Mouse (Mus musculus) embryonic fibroblast, embryonic 13.5 days (primary cell): ENCODE data around the gene Gtf2i.

Experiments
- CTCF ChIP-seq: IDR thresholded peaks from 2 replicates; pipeline ENCODE4 v1.5.1; 2011; ENCODE audit warnings: mild to moderate bottlenecking, control low read depth, low read length, moderate library complexity, borderline replicate concordance; ENCODE audit not compliant: insufficient read depth
- POLR2A ChIP-seq: IDR thresholded peaks from 2 replicates; pipeline ENCODE4 v1.6.1; 2011; ENCODE audit warnings: low read depth, mild to moderate bottlenecking, control low read depth, low read length, moderate library complexity

GRCm38 (mm10) chr5:134246146-134246545 is 68.4 kb downstream of the Gtf2i start:
- TF ChIP-seq CTCF (no peak), POLR2A (no peak)
